Mouse (Mus musculus) embryo, embryonic 10 days (tissue): ENCODE data around the gene Hcrtr2.
A peak's percentile ranks its signal among the peaks of the same experiment; 100 is the strongest.

Experiments used
- DNase-seq: peaks from one replicate; pipeline ENCODE4 v3.0.0-alpha.2; 2015; ENCODE audit warnings: low spot score

Gene Hcrtr2

GRCm38 (mm10) chr9:76235945-76236503 is 87.6 kb downstream of the Hcrtr2 start:
- peak; percentile 69 for DNase-seq

DNA sequence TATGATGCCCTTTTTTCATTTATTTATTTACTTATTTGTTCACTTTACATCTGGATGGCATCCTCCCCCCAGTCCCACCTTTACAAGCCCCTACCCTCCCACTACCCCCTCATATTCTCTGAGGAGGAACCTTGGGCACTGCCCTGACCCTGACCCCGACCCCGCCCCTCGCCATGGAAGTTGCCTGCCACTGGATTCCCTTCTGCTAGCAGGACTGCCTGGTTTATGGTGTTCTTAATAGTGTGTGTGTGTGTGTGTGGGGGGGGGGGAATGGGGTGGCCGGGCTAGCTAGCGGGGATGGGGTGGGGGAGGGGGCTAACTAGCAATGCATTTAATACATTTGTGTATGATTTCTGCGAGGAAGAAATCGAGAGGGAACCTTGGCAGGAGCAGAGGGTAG is 88.8 kb downstream of the Hcrtr2 start:
- no peak for DNase-seq

DNA sequence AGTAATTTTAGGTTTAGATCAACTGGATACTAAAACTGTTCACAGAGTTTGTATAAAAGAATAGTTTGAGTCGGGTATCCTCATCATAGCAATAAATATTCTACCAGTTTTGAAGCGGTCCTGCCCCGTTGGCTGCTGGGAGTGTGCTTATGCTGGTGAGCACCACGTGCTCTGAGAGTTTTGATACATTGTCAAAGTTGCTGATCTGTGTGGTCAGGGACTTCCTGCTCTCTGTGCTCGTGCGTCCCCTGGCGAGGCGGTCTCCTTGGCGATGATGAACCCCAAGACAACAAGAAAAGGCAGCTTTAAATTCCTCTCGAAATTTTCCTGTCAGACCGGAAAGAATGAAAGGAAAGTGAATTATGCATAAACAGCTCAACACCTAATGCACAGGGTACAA is 93.3 kb downstream of the Hcrtr2 start:
- DNase-seq, result peak; percentile 15

DNA sequence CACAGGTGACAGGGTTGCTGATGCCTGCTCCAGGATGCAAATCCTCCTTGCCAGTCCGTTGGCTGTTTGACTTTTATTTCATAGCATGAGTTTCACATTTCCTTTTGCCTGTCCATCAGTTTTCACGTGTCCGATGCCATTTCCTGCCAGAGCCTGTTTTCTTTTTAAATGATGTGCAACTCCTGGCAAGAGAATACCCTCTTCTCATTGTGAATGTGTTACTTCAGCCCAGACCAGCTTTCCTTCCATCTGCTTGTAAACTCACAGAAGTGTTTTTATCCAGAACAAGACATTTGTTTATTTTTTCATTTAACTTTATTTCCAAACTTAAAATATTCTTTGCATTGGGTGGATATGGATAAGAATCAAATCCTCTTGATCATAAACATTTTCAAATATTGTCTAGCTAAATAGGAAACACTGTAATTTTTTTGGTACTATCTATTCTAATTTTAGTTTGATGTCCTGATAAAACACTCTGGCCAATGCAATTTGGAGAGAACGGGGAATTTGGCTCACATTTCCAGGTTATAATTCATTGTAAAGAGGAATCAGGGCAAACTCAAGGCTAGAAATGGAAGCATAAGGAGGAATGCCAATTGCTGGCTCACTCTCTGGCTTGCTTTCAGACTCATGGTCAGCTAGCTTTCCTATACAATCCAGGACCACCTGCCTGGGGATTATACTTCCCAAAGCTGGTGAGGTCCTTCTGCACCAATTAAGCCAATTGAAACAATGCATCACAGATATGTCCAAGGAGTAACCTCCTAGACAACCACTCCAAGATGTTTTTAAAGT is 106.3 kb downstream of the Hcrtr2 start:
- DNase-seq, result no peak

DNA sequence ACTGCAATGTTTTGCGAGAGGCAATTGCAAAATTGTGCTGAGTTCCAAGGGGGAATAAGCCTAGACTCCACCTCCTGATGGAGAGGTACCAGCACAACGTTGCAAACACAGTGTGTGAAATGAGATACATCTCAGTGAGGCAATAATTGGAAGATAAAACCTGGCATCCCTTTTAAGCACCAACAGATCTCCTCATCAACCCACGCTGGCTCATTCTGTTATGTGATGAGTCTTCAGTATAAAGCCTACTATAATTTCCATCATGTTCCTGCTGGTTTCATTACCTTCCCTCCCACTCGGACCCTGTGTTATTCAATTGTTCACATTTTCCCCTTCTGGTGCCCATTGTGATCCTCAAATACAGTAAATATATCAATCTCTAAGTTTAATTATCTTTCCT is 109.0 kb downstream of the Hcrtr2 start:
- DNase-seq, result no peak

DNA sequence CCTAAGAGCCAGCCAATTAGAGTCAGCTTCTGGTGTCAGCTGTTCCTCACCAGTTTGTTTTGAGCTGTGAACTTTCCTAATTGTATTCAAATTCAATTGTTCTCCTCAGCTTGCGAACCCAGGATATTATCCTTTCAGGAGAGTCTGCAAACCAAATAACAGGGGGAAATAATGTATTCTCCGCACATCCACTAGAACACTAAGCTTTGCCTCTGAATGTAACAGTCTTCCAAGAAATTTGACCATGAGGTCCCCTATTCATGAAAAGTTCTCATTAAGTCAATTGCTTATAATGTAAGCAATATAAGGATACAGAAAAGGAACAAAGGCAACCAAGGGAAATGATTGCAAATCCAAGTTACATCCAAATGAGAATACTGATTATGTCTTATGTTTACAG is 110.1 kb downstream of the Hcrtr2 start, which contains the start of gene Gfral:
Gfral (minus strand) TSS at position 101 of the 400 bp plus-strand sequence.
- no peak for DNase-seq

DNA sequence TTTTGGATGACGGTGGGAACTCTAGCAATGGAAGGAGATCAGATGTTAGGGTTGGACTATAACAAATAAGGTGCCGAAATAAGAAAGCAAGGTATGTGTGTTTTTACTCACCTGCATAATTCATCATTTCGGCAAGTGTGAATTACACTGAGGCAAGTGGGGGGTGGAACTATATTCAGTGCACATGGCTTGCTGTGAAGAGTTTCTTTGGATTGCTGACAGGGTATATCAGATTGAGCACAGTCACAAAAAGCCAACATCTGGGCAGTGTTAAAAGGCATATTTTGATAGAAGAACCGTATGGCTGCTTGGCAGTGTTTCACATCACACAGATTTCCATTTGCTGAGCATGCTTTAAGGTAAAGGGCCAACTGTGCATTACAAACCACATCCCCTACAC is 126.7 kb downstream of the Hcrtr2 start:
- DNase-seq, result no peak

- DNase-seq, result no peak
These were observed 144.4 kb downstream of the Hcrtr2 start for GRCm38 (mm10) chr9:76179221-76179620.
